Mouse (Mus musculus): ENCODE results near the gene Slc1a3. TPM values are rescaled to one million over a fixed set of nuclear protein-coding genes. Genes with fewer than 3 reads are reported as not detected.

The Slc1a3 gene
- polyA plus RNA-seq, 1 experiment from 2014 or later: 2.4 TPM

GRCm38 (mm10) chr15:8639856-8640255, 70.7 kb downstream of the Slc1a3 start:
- Histone ChIP-seq H3K27me3 (replicated peaks) (no peaks in the 10 kb centered on the region), H3K4me3 (no peak overlapping the region), H3K9me3 (replicated peaks) (no peaks in the 10 kb centered on the region), H3K4me2 (no peak overlapping the region), H3K4me1 (no peaks in the 10 kb centered on the region), H3K36me3 (no peaks in the 10 kb centered on the region), H3K27ac (no peak overlapping the region), H3K9ac (no peak overlapping the region)
- WGBS (ENCODE audit: insufficient replicate concordance): 46% methylated on average over 2 of the region's 2 CpGs
- no peak for ATAC-seq

- H3K4me3 ChIP-seq: no peak overlapping the region
- no peak overlapping the region for H3K9ac ChIP-seq
- H3K4me2 ChIP-seq: no peak overlapping the region
- 77% methylated on average over 15 of the region's 15 CpGs for WGBS (ENCODE audit: insufficient replicate concordance)
- no peak overlapping the region for H3K27ac ChIP-seq
- no peaks in the 10 kb centered on the region for H3K27me3 ChIP-seq (replicated peaks)
- no peak; the same call in 1 of the 2 replicates for ATAC-seq
- H3K36me3 ChIP-seq: no peaks in the 10 kb centered on the region
- no peaks in the 10 kb centered on the region for H3K4me1 ChIP-seq
- no peaks in the 10 kb centered on the region for H3K9me3 ChIP-seq (replicated peaks)
These were observed 71.8 kb downstream of the Slc1a3 start for GRCm38 (mm10) chr15:8638568-8639325.

- 76% methylated on average over 2 of the region's 2 CpGs for WGBS (ENCODE audit: insufficient replicate concordance)
- no peak for ATAC-seq
- Histone ChIP-seq H3K4me2 (no peak overlapping the region), H3K27ac (no peak overlapping the region), H3K9ac (no peak overlapping the region), H3K27me3 (replicated peaks) (no peaks in the 10 kb centered on the region), H3K4me3 (no peak overlapping the region), H3K4me1 (no peaks in the 10 kb centered on the region), H3K9me3 (replicated peaks) (no peaks in the 10 kb centered on the region), H3K36me3 (no peaks in the 10 kb centered on the region)
These were observed 73.3 kb downstream of the Slc1a3 start for GRCm38 (mm10) chr15:8637283-8637682.

- peaks cover under 1% of the 10 kb centered on the region; the same call in 1 of the 2 replicates for H3K27me3 ChIP-seq (replicated peaks)
- H3K4me2 ChIP-seq: no peak overlapping the region
- no peak overlapping the region for H3K9ac ChIP-seq
- H3K4me3 ChIP-seq: no peak overlapping the region
- no peak for ATAC-seq
- H3K4me1 ChIP-seq: no peaks in the 10 kb centered on the region
- H3K9me3 ChIP-seq (replicated peaks): no peaks in the 10 kb centered on the region
- 81% methylated on average over 15 of the region's 15 CpGs for WGBS (ENCODE audit: insufficient replicate concordance)
- H3K27ac ChIP-seq: no peak overlapping the region
- H3K36me3 ChIP-seq: no peaks in the 10 kb centered on the region
These were observed 74.6 kb downstream of the Slc1a3 start for GRCm38 (mm10) chr15:8635974-8636373.

GRCm38 (mm10) chr15:8634807-8635206, 75.8 kb downstream of the Slc1a3 start:
- H3K27me3 ChIP-seq (replicated peaks): peaks cover 12% of the 10 kb centered on the region
- H3K4me1 ChIP-seq: 0 out of 2 replicates have a peak, but pooled peaks cover under 1% of the 10 kb centered on the region
- no peak overlapping the region for H3K27ac ChIP-seq
- H3K36me3 ChIP-seq: no peaks in the 10 kb centered on the region
- H3K4me2 ChIP-seq: no peak overlapping the region
- no peak overlapping the region for H3K4me3 ChIP-seq
- 39% methylated on average over 4 of the region's 4 CpGs for WGBS (ENCODE audit: insufficient replicate concordance)
- H3K9ac ChIP-seq: no peak overlapping the region
- no peak for ATAC-seq
- no peaks in the 10 kb centered on the region for H3K9me3 ChIP-seq (replicated peaks)

GRCm38 (mm10) chr15:8634355-8634754, 76.2 kb downstream of the Slc1a3 start:
- Histone ChIP-seq H3K9me3 (replicated peaks) (no peaks in the 10 kb centered on the region), H3K4me2 (no peak overlapping the region), H3K9ac (no peak overlapping the region), H3K27me3 (replicated peaks) (peaks cover 17% of the 10 kb centered on the region), H3K27ac (no peak overlapping the region), H3K36me3 (no peaks in the 10 kb centered on the region), H3K4me1 (peaks cover 5% of the 10 kb centered on the region; the same call in 1 of the 2 replicates), H3K4me3 (no peak overlapping the region)
- WGBS (ENCODE audit: insufficient replicate concordance): 61% methylated on average over 3 of the region's 3 CpGs
- ATAC-seq: no peak

GRCm38 (mm10) chr15:8633375-8633774, 77.2 kb downstream of the Slc1a3 start:
- peaks cover 21% of the 10 kb centered on the region for H3K27me3 ChIP-seq (replicated peaks)
- no peak for ATAC-seq
- H3K9me3 ChIP-seq (replicated peaks): no peaks in the 10 kb centered on the region
- 45% methylated on average over 6 of the region's 6 CpGs for WGBS (ENCODE audit: insufficient replicate concordance)
- H3K9ac ChIP-seq: no peak overlapping the region
- H3K4me2 ChIP-seq: no peak overlapping the region
- H3K4me3 ChIP-seq: no peak overlapping the region
- H3K27ac ChIP-seq: no peak overlapping the region
- peaks cover 6% of the 10 kb centered on the region; the same call in 1 of the 2 replicates for H3K4me1 ChIP-seq
- no peaks in the 10 kb centered on the region for H3K36me3 ChIP-seq

GRCm38 (mm10) chr15:8632361-8632760, 78.2 kb downstream of the Slc1a3 start:
- H3K36me3 ChIP-seq: no peaks in the 10 kb centered on the region
- WGBS (ENCODE audit: insufficient replicate concordance): 57% methylated on average over 10 of the region's 10 CpGs

GRCm38 (mm10) chr15:8629317-8629831, 81.2 kb downstream of the Slc1a3 start:
- H3K4me3 ChIP-seq: peak overlapping the region; percentile 32
- H3K27me3 ChIP-seq (replicated peaks): peaks cover 27% of the 10 kb centered on the region
- WGBS (ENCODE audit: insufficient replicate concordance): 3% methylated on average over 13 of the region's 13 CpGs
- H3K36me3 ChIP-seq: no peaks in the 10 kb centered on the region
- no peak overlapping the region for H3K27ac ChIP-seq
- peak; percentile 77 for ATAC-seq
- no peaks in the 10 kb centered on the region for H3K9me3 ChIP-seq (replicated peaks)
- peak overlapping the region; percentile 61 for H3K4me2 ChIP-seq
- peaks cover 17% of the 10 kb centered on the region for H3K4me1 ChIP-seq
- H3K9ac ChIP-seq: no peak overlapping the region; the same call in 1 of the 2 replicates

More at GRCm38 (mm10) chr15:8632361-8632760, 78.2 kb downstream of the Slc1a3 start:
- H3K4me2 ChIP-seq: no peak overlapping the region
- H3K9me3 ChIP-seq (replicated peaks): no peaks in the 10 kb centered on the region
- H3K4me1 ChIP-seq: peaks cover 16% of the 10 kb centered on the region
- no peak for ATAC-seq
- H3K4me3 ChIP-seq: no peak overlapping the region
- no peak overlapping the region for H3K27ac ChIP-seq
- no peak overlapping the region for H3K9ac ChIP-seq
- H3K27me3 ChIP-seq (replicated peaks): peaks cover 27% of the 10 kb centered on the region

- 56% methylated on average over 8 of the region's 8 CpGs for WGBS (ENCODE audit: insufficient replicate concordance)
- Histone ChIP-seq H3K9ac (no peak overlapping the region), H3K27me3 (replicated peaks) (peaks cover 27% of the 10 kb centered on the region), H3K4me1 (peaks cover 17% of the 10 kb centered on the region), H3K36me3 (no peaks in the 10 kb centered on the region), H3K27ac (no peak overlapping the region), H3K4me2 (peak overlapping the region; percentile 71), H3K4me3 (no peak overlapping the region), H3K9me3 (replicated peaks) (no peaks in the 10 kb centered on the region)
- no peak; the same call in 1 of the 2 replicates for ATAC-seq
These were observed 82.4 kb downstream of the Slc1a3 start for GRCm38 (mm10) chr15:8628150-8628549.

GRCm38 (mm10) chr15:8627097-8627537, 83.4 kb downstream of the Slc1a3 start:
- WGBS (ENCODE audit: insufficient replicate concordance): 1% methylated on average over 15 of the region's 15 CpGs
- peaks cover 17% of the 10 kb centered on the region for H3K4me1 ChIP-seq
- H3K27me3 ChIP-seq (replicated peaks): peaks cover 27% of the 10 kb centered on the region
- H3K36me3 ChIP-seq: no peaks in the 10 kb centered on the region
- H3K4me2 ChIP-seq: peak overlapping the region; percentile 71
- H3K27ac ChIP-seq: no peak overlapping the region
- no peaks in the 10 kb centered on the region for H3K9me3 ChIP-seq (replicated peaks)
- no peak overlapping the region for H3K9ac ChIP-seq
- H3K4me3 ChIP-seq: peak overlapping the region; percentile 43
- no peak for ATAC-seq

- no peaks in the 10 kb centered on the region for H3K36me3 ChIP-seq
- ATAC-seq: no peak
- peaks cover 17% of the 10 kb centered on the region for H3K4me1 ChIP-seq
- H3K4me3 ChIP-seq: no peak overlapping the region
- H3K27ac ChIP-seq: no peak overlapping the region
- 30% methylated on average over 7 of the region's 7 CpGs for WGBS (ENCODE audit: insufficient replicate concordance)
- peaks cover 20% of the 10 kb centered on the region for H3K27me3 ChIP-seq (replicated peaks)
- no peaks in the 10 kb centered on the region for H3K9me3 ChIP-seq (replicated peaks)
- H3K9ac ChIP-seq: no peak overlapping the region
- H3K4me2 ChIP-seq: no peak overlapping the region
These were observed 85.2 kb downstream of the Slc1a3 start for GRCm38 (mm10) chr15:8625370-8625769.
